Mouse (Mus musculus) heart, embryonic 14.5 days (tissue): ENCODE data around the gene Paf1. TPM values are rescaled to one million over a fixed set of nuclear protein-coding genes. Genes with fewer than 3 reads are reported as not detected.
A peak's percentile ranks its signal among the peaks of the same experiment; 100 is the strongest.
"Not testable (repeated sequence)": the region's sequence is repeated elsewhere in the genome, so short reads cannot be mapped to it uniquely, and the experiment has no call there.

Experiments used
- ATAC-seq: fragments of 200-750 bp; cut with Nextera tagmentation; 2 replicates; pipeline ENCODE4 v1.8.0; 2017; ENCODE audit warnings: low read depth, moderate TSS enrichment; ENCODE audit not compliant: insufficient number of reproducible peaks, insufficient read depth, low FRiP score
- H3K27ac ChIP-seq, 2 experiments: fragments of 200-500 bp in 1 of 2; fragments of 300-500 bp in 1 of 2; sonication (generic) in 1 of 2; replicated peaks in 1 of 2; 2 replicates each; pipeline ENCODE4 v1.5.1; 2012 to 2014; ENCODE audit warnings: low read depth in 2 of 2, low read length in 2 of 2, control low read depth in 1 of 2, mild to moderate bottlenecking in 1 of 2, mixed read lengths in 1 of 2; ENCODE audit not compliant: control insufficient read depth in 1 of 2, insufficient read depth in 1 of 2
- H3K27me3 ChIP-seq: fragments of 300-500 bp; sonication (generic); 2 replicates; pipeline ENCODE4 v1.6.1; 2014; ENCODE audit warnings: mild to moderate bottlenecking, low read length, control low read depth; ENCODE audit not compliant: control insufficient read depth, insufficient read depth
- H3K36me3 ChIP-seq: fragments of 300-500 bp; sonication (generic); 2 replicates; pipeline ENCODE4 v1.6.1; 2014; ENCODE audit warnings: mild to moderate bottlenecking, control low read depth, low read length, mixed read lengths; ENCODE audit not compliant: control insufficient read depth, insufficient read depth
- H3K4me1 ChIP-seq, 2 experiments: fragments of 200-500 bp in 1 of 2; fragments of 300-500 bp in 1 of 2; sonication (generic) in 1 of 2; 2 replicates each; pipeline ENCODE4 v1.6.1; 2012 to 2014; ENCODE audit warnings: low read length in 2 of 2, control low read depth in 1 of 2, mixed read lengths in 1 of 2; ENCODE audit not compliant: control insufficient read depth in 2 of 2, insufficient read depth in 2 of 2
- H3K4me2 ChIP-seq: fragments of 300-500 bp; sonication (generic); 2 replicates; pipeline ENCODE4 v1.6.1; 2014; ENCODE audit warnings: mild to moderate bottlenecking, low read length
- H3K4me3 ChIP-seq, 2 experiments: fragments of 200-500 bp in 1 of 2; fragments of 300-500 bp in 1 of 2; sonication (generic) in 1 of 2; 2 replicates each; pipeline ENCODE4 v1.5.1; 2012 to 2014; ENCODE audit warnings: low read length in 2 of 2, mild to moderate bottlenecking in 2 of 2, control low read depth in 1 of 2, low read depth in 1 of 2, moderate library complexity in 1 of 2; ENCODE audit not compliant: control insufficient read depth in 1 of 2, insufficient read depth in 1 of 2
- H3K9ac ChIP-seq: fragments of 300-500 bp; sonication (generic); 2 replicates; pipeline ENCODE4 v1.6.1; 2014; ENCODE audit warnings: mild to moderate bottlenecking, low read length
- H3K9me3 ChIP-seq: fragments of 300-500 bp; sonication (generic); 2 replicates; pipeline ENCODE4 v1.6.1; 2016; ENCODE audit warnings: low read length, control low read depth; ENCODE audit not compliant: control insufficient read depth
- WGBS: fragments of 180-500 bp; shearing (Covaris S2); extraction: QIAGEN DNeasy Blood & Tissue Kit; methylation state at CpG from one replicate; pipeline ENCODE4 v1.1.7; 2014; 5-methylcytosine and 5-hydroxymethylcytosine counted together
- polyA plus RNA-seq: library from polyadenylated mRNA; unstranded; fragments of >200 nt; fragmentation: Nextera tagmentation; extraction: Ambion mirVana; gene quantifications from 2 replicates; pipeline ENCODE4 v1.2.1, GENCODE M21; 2014

Gene Paf1
- polyA plus RNA-seq, 1 experiment from 2014 or later: 62.5 TPM

DNA sequence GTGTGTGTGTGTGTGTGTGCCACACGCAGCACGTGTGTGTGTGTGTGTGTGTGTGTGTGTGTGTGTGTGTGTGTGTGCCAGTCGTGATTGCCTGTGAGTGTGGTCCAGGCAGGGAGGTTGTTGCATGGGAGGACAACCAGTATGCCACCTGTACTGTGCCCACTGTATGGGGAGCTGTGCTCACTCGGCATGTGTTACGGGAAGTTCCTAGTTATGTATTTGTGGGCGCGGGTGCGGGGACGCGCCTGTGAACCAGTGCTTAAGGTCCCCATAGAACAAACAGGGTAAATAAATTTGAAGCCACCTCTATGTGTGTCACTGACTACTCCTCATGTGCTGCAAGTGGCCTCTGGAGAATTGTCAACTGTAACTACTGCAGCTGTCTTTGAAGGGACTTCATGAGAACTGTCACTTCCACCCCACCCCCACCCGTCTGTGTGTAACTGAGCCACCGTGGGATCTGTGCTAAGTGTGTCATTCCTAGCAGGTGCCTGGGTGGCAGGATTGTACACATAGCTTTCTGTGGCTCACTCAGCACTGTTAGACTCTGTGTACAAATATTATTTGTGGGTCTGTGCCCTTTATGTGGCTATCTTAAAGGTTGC is 10.3 kb upstream of the Paf1 start:
- H3K36me3 ChIP-seq: peaks cover 20% of the 10 kb centered on the region
- no peaks in the 10 kb centered on the region for H3K27me3 ChIP-seq
- H3K4me3 ChIP-seq: peak overlapping the region; percentile 40 to 41
- peak overlapping the region; percentile 82 for H3K9ac ChIP-seq
- peaks cover 42 to 54% of the 10 kb centered on the region in 2 experiments for H3K4me1 ChIP-seq
- no peak for ATAC-seq
- H3K4me2 ChIP-seq: peak overlapping the region; percentile 76
- H3K27ac ChIP-seq: peak overlapping the region; percentile 97 to 100
- no peaks in the 10 kb centered on the region for H3K9me3 ChIP-seq
- 42% methylated on average over 10 of the region's 12 CpGs for WGBS

DNA sequence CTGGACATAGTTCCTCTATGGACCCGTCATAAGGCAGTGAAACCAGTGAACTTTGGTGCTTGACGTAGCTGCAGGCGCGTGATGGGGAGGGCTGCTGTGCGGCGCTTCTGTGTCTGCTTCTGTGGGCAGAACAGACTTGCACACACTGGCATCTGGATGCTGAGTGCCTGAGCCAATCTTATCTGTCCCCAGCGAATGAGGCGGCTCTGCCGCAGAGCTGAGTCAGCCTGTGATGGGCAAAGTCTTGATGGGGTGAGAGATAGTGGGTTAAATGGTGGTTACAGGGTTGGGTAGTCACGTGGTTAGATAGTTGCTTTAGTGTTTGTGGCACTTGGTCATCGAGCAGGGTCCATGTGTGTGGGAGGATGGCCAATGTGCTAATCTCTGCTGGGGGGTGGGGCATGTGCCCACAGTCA is 9.8 kb upstream of the Paf1 start:
- Histone ChIP-seq H3K4me1 (peaks cover 37 to 48% of the 10 kb centered on the region in 2 experiments), H3K9me3 (no peaks in the 10 kb centered on the region), H3K27me3 (no peaks in the 10 kb centered on the region), H3K9ac (peak overlapping the region; percentile 82), H3K4me2 (peak overlapping the region; percentile 76), H3K4me3 (peak overlapping the region in 1 of 2 experiments; percentile 41; a peak in 2 of 4 replicates), H3K36me3 (peaks cover 20% of the 10 kb centered on the region), H3K27ac (peak overlapping the region; percentile 97 to 100)
- WGBS: 9% methylated on average over 11 of the region's 11 CpGs
- ATAC-seq: peak; percentile 9; the same call in 1 of the 2 replicates

DNA sequence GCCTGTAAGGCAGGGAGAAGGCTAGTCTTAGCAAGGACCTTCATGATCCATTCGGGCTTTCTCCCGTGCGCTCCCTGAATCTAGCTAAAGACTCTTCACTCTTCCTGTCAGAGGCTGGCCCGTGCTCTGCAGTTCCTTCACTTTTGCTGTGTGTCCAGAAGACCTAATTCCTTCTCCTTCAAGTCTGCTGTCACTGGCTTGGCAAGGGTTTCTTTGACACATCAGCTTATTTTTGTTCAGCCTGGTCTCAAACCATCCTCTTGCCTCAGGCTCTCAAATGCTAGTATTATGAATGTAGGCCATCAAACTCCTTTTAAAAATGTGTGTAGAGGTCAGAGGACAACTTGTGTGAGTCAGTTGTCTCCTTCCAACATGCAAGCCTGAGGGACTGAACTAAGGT is 9.1 kb upstream of the Paf1 start:
- ATAC-seq: no peak
- Histone ChIP-seq H3K27me3 (no peaks in the 10 kb centered on the region), H3K9ac (no peak overlapping the region), H3K36me3 (peaks cover 26% of the 10 kb centered on the region), H3K9me3 (no peaks in the 10 kb centered on the region), H3K4me3 (no peak overlapping the region), H3K4me2 (no peak overlapping the region), H3K27ac (peak overlapping the region; percentile 97 to 100), H3K4me1 (peaks cover 36 to 44% of the 10 kb centered on the region in 2 experiments)
- 59% methylated on average over 4 of the region's 4 CpGs for WGBS

DNA sequence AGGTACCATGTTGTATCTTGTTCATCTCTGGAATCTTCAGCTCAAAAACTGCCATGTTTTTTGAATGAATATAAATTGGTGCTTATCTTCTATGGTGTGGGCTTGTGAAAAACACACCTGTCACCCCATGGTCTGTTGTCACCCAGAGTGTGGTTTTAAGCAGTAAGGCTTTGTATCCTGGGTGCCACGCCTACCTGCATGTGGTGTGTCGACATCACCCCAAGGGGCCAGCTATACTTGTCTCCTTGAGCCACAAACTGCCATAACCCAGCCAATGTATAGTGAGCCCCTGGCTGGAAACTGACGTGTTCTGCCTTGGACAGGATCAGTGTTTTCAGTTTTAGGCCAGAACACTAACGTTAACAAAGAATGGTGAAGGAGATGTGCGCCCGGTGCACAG is 8.6 kb upstream of the Paf1 start:
- ATAC-seq: no peak
- H3K9ac ChIP-seq: no peak overlapping the region
- H3K27ac ChIP-seq: no peak overlapping the region
- 87% methylated on average over 6 of the region's 6 CpGs for WGBS
- H3K4me1 ChIP-seq: peaks cover 36 to 44% of the 10 kb centered on the region in 2 experiments
- no peak overlapping the region for H3K4me2 ChIP-seq
- H3K27me3 ChIP-seq: no peaks in the 10 kb centered on the region
- H3K9me3 ChIP-seq: no peaks in the 10 kb centered on the region
- peaks cover 32% of the 10 kb centered on the region for H3K36me3 ChIP-seq
- no peak overlapping the region for H3K4me3 ChIP-seq

DNA sequence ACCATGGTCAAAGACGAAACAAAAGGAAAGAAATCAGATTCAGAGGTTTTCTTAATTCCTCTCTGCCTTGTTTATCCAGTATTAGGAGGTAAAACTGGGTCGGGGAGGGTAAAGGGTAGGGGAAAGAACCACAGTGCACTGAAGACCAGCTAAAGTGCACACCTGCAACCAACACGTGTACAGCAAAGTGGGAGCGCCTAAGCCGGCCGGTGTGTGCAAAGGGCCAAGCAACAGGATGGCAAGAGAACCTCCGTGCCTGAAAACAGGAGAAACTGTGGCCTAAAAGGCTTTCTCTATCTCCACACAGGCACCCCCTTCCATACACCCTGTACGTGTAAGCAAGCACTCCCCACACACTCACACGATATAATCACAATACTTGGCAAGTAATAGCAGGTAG is 7.6 kb upstream of the Paf1 start:
- peaks cover 42% of the 10 kb centered on the region for H3K36me3 ChIP-seq
- H3K27ac ChIP-seq: no peak overlapping the region
- H3K4me2 ChIP-seq: no peak overlapping the region
- no peak overlapping the region for H3K4me3 ChIP-seq
- 87% methylated on average over 9 of the region's 9 CpGs for WGBS
- H3K9me3 ChIP-seq: no peaks in the 10 kb centered on the region
- no peak overlapping the region for H3K9ac ChIP-seq
- H3K27me3 ChIP-seq: no peaks in the 10 kb centered on the region
- ATAC-seq: no peak
- peaks cover 32 to 35% of the 10 kb centered on the region in 2 experiments for H3K4me1 ChIP-seq

DNA sequence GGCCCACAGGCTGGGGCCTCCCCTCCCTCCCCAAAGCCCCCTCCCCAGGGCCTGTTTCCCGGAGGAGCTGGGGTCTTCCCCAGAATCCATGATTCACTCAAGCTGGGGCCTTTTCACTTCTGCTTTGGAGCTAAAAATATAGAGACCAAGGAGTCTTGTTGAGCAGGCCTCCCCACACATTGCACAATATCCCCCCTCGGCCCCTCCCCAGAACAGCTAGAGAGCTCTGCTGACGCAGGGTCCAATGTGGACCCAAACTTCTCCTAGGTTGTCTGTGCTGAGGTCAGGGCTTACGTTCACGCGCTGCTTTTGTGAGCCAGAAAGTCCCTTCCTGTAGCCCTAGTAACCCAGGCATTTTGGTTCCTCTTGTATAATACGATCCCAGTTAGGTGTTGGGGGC is 6.7 kb upstream of the Paf1 start:
- Histone ChIP-seq H3K9ac (no peak overlapping the region), H3K4me2 (no peak overlapping the region), H3K27me3 (no peaks in the 10 kb centered on the region), H3K4me1 (peaks cover 25 to 27% of the 10 kb centered on the region in 2 experiments), H3K9me3 (no peaks in the 10 kb centered on the region), H3K27ac (no peak overlapping the region), H3K4me3 (no peak overlapping the region), H3K36me3 (peaks cover 50% of the 10 kb centered on the region)
- WGBS: 81% methylated on average over 7 of the region's 7 CpGs
- no peak for ATAC-seq

DNA sequence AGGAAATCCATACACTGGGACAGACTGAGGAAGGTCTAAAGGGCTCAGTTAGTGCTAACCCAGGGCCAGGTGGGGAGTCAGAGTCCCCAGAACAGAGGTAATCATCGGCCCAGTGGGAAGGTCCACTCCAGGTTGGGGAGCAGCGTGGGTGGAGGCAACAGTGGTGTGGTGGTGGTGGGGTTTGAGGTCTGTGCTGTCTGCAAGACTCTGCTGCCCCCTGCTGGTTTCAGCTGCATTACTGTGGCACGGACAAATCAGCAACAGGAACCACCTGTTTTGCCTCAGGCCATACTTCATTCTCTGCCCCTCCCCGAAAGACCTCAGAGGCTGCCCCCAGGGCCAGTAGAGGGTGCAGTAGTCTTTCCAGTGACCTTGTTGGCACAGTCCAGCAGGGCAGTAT is 6.3 kb upstream of the Paf1 start:
- no peaks in the 10 kb centered on the region for H3K27me3 ChIP-seq
- H3K36me3 ChIP-seq: peaks cover 51% of the 10 kb centered on the region
- H3K27ac ChIP-seq: no peak overlapping the region
- no peak overlapping the region for H3K4me3 ChIP-seq
- H3K4me1 ChIP-seq: peaks cover 20 to 23% of the 10 kb centered on the region in 2 experiments
- 5% methylated on average over 4 of the region's 4 CpGs for WGBS
- no peak overlapping the region for H3K9ac ChIP-seq
- no peak overlapping the region for H3K4me2 ChIP-seq
- ATAC-seq: peak; percentile 18
- H3K9me3 ChIP-seq: no peaks in the 10 kb centered on the region

DNA sequence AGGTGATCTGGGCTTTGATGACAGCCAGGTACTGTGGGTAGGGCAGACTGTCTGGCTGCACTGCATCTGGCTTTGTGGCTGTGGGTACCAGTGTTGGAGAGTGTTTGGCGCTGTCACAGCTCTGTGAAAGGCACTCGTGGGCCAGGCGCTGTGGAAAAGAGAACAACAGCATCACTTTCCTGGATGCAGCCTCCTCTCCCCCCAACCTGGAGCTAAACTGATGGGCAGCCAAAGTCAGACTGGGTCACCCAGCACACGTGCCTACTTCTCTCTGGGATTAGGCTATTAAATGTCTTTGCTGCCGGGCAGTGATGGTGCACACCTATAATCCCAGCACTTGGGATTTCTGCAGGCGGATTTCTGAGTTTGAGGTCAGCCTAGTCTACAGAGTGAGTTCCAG is 5.9 kb upstream of the Paf1 start:
- not testable (repeated sequence) for H3K27ac ChIP-seq, H3K9me3 ChIP-seq, H3K27me3 ChIP-seq, H3K9ac ChIP-seq, ATAC-seq, H3K4me2 ChIP-seq, H3K4me3 ChIP-seq
- WGBS: 81% methylated on average over 6 of the region's 6 CpGs
- peaks cover 51% of the 10 kb centered on the region for H3K36me3 ChIP-seq
- peaks cover 16 to 23% of the 10 kb centered on the region in 2 experiments for H3K4me1 ChIP-seq
